Mouse (Mus musculus) olfactory bulb, adult 2 months (tissue): Measurements from ENCODE around the gene Acadl.

Experiments used
- CTCF ChIP-seq: fragments of 200-500 bp; IDR thresholded peaks from 2 replicates; pipeline ENCODE4 v1.5.1; 2012; ENCODE audit warnings: low read depth, mild to moderate bottlenecking, low read length, moderate library complexity; ENCODE audit not compliant: insufficient read depth
- POLR2A ChIP-seq: fragments of 200-500 bp; IDR thresholded peaks from 2 replicates; pipeline ENCODE4 v1.6.1; 2012; ENCODE audit warnings: mild to moderate bottlenecking, low read depth, low read length, moderate library complexity; ENCODE audit not compliant: insufficient read depth

DNA sequence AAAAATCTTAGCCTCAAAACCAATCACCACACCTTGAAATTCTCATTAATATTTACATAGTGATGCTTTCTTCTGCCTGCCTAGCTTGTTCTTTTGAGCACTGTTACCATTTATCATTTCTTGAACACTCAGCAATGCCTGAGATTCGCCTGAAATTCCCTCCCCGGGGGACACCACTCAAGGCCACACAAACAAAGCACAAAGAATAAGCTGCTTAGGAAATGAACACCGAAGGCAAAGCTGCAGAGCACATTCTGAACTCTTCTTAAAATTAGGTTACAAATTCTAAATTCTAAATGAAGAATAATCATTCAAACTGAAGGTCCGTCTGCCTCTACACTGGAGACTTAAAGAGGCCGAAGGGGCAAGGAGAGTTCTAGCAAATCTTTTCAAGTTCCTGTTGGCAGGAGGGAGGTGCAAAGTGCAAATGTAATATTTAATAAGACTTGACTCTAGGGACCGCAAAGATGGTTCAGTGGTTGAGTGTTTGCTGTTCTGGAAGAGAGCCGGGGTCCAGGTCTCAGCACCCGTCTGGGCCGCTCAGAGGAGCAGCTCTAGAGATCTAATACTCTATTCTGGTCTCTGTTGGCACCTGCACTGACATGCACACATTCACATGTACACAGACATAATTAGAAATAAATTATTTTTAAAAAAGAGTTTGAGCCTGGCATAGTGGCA, 33.5 kb downstream of the Acadl start:
- TF ChIP-seq CTCF: no peak
- no peak for TF ChIP-seq POLR2A
